Mouse (Mus musculus) E14TG2a.4 (cell line): ENCODE results near the gene Klhl5.

Source experiments
- H3K27me3 ChIP-seq: 2 replicates; pipeline ENCODE4 v1.6.1; 2014; ENCODE audit warnings: low read length, control low read depth; ENCODE audit not compliant: insufficient read depth
- H3K36me3 ChIP-seq: 2 replicates; pipeline ENCODE4 v1.6.1; 2014; ENCODE audit warnings: low read length, control low read depth; ENCODE audit not compliant: insufficient read depth
- H3K4me1 ChIP-seq: replicated peaks from 2 replicates; pipeline ENCODE4 v1.6.1; 2014; ENCODE audit warnings: low read depth, low read length, control low read depth
- H3K4me3 ChIP-seq: replicated peaks from 2 replicates; pipeline ENCODE4 v1.5.1; 2014; ENCODE audit warnings: mild to moderate bottlenecking, low read length
- H3K9me3 ChIP-seq: 2 replicates; pipeline ENCODE4 v1.6.1; 2014; ENCODE audit warnings: low read length, control low read depth
- CTCF ChIP-seq: conservative IDR thresholded peaks from 2 replicates; pipeline ENCODE4 v1.5.1; 2014; ENCODE audit warnings: low read length
- NANOG ChIP-seq: IDR thresholded peaks from 2 replicates; pipeline ENCODE4 v1.6.1; 2014; ENCODE audit warnings: borderline replicate concordance, low read length, mixed read lengths
- POU5F1 ChIP-seq: IDR thresholded peaks from 2 replicates; pipeline ENCODE4 v1.6.1; 2014; ENCODE audit warnings: low read length, borderline replicate concordance

Klhl5 gene

DNA sequence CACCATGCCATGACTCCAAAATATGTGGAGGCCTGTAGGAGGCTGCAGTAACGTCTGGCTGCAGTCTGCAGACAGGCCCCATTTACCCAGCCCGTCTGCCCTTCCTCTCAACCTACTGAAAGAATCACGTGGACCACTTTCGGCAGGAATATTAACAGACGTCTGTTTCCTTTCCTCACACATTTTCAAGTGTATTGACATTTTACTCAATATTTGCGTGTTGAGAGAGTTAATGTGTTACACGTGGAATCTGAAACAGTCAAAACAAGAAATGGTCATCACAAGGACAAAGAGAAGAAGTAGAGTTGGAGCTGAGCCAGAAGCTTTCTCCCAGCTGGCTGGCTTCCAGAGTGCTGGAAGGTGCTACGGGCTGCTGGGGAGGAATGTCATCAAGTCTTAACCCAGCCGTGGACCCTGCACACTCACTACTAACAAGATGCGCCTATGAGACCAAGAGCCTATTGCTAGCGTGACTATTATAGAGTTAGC is 69.7 kb downstream of the Klhl5 start:
- TF ChIP-seq NANOG: no peak
- no peak for TF ChIP-seq CTCF
- no peak for TF ChIP-seq POU5F1
- Histone ChIP-seq H3K9me3 (no peaks in the 10 kb centered on the region), H3K4me1 (peaks cover 15% of the 10 kb centered on the region), H3K27me3 (peaks cover 6% of the 10 kb centered on the region; the same call in 1 of the 2 replicates), H3K4me3 (no peak overlapping the region), H3K36me3 (no peaks in the 10 kb centered on the region)

DNA sequence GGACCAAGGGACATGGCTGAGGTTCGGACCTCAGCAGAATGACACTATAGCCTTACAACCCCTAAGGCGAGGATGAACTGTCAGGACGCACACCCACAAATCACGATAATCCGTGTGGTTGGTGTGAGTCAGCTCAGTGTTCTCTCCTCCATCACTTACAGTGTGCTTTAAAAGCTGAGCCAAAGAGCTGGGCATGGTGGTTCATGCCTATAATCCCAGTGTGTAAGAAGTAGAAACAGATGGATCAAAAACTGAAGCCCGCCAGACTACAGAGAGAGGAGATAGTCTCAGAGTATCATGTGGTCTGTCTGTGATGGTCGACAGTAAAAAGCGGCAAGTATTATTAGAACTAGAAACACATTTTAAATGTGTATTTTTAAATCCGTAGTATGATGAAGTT is 71.1 kb downstream of the Klhl5 start:
- no peak for TF ChIP-seq CTCF
- H3K36me3 ChIP-seq: no peaks in the 10 kb centered on the region
- H3K4me3 ChIP-seq: no peak overlapping the region
- H3K27me3 ChIP-seq: peaks cover 6% of the 10 kb centered on the region; the same call in 1 of the 2 replicates
- no peaks in the 10 kb centered on the region for H3K9me3 ChIP-seq
- peaks cover 15% of the 10 kb centered on the region for H3K4me1 ChIP-seq

DNA sequence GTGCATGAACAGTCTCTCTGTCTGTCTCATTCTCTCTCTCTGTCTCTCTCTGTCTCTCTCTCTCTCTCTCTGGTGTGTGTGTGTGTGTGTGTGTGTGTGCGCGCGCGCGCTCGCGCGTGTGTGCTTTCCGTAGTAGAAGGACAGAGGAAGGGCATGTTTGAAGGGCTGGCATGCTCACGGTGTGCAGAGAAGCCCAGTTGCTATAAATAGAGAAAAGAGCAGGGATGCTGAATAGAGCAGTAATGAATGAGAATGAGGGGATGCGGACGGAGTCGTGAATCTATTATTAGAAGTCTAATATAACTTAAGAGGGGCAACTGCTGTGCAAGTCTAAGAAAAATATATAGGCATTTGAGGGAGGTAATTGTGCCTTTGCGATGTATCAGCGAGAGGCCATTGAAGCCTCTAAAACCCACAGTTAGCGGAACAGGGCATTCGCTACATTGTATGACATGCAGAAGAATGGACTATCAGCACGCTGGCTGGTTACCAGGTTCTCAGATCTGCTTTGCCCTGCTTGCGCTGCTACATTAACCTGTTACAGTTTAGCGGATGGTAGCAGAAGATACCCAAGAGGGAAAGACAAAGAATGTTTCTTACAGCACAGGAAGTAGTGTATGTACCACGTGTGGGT is 73.9 kb downstream of the Klhl5 start:
- Histone ChIP-seq H3K36me3 (no peaks in the 10 kb centered on the region), H3K4me1 (peaks cover under 1% of the 10 kb centered on the region; the same call in 1 of the 2 replicates), H3K27me3 (peaks cover 6% of the 10 kb centered on the region; the same call in 1 of the 2 replicates), H3K4me3 (no peak overlapping the region), H3K9me3 (no peaks in the 10 kb centered on the region)
- TF ChIP-seq NANOG (no peak), POU5F1 (no peak), CTCF (no peak)

DNA sequence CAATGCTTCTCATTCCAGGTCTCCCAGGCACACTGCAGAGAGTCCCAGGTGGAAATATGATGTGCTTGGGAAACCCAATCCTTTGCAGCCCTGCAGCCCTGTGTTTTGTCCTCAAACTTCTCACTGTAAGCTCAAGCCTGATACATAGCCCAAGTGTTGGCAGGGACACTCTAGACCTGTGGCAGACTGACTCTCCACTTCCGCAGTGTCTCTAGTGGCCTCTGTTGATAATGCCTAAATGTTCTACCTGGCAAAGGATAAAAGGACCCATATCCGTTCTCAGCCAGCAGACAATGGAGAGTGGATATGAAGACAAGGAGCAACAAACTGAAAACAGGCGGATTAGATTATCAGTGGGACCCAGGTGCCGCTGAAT is 74.4 kb downstream of the Klhl5 start:
- H3K4me1 ChIP-seq: no peaks in the 10 kb centered on the region
- peaks cover 6% of the 10 kb centered on the region; the same call in 1 of the 2 replicates for H3K27me3 ChIP-seq
- TF ChIP-seq CTCF: no peak
- TF ChIP-seq POU5F1: no peak
- TF ChIP-seq NANOG: no peak
- H3K9me3 ChIP-seq: no peaks in the 10 kb centered on the region
- no peaks in the 10 kb centered on the region for H3K36me3 ChIP-seq
- no peak overlapping the region for H3K4me3 ChIP-seq

DNA sequence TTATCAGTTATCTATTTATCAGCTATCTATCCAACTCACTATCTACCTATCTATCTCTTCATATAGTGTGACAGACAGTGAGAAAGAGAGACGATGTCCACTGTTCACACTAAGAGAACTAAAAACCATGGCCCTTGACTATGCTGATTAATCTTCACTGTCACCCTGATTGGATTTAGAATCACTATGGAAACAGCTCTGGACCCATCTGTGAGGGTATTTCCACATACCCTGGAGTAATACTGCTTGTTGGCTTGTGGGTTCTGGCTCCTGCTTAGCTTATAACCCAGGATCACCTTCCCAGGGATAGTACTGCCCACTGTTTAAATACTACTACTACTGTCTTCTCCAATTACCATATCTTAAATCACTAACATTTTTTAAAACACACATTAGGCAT is 74.9 kb downstream of the Klhl5 start:
- TF ChIP-seq POU5F1: no peak
- no peak for TF ChIP-seq CTCF
- TF ChIP-seq NANOG: no peak
- Histone ChIP-seq H3K4me3 (no peak overlapping the region), H3K27me3 (peaks cover 6% of the 10 kb centered on the region; the same call in 1 of the 2 replicates), H3K4me1 (no peaks in the 10 kb centered on the region), H3K9me3 (no peaks in the 10 kb centered on the region), H3K36me3 (no peaks in the 10 kb centered on the region)

- Histone ChIP-seq H3K36me3 (no peaks in the 10 kb centered on the region), H3K4me3 (no peak overlapping the region), H3K4me1 (no peaks in the 10 kb centered on the region), H3K27me3 (no peaks in the 10 kb centered on the region), H3K9me3 (peaks cover 6% of the 10 kb centered on the region)
- TF ChIP-seq NANOG: no peak
- TF ChIP-seq POU5F1: no peak
- no peak for TF ChIP-seq CTCF
Measured at GRCm38 (mm10) chr5:65191601-65192000, 84.3 kb downstream of the Klhl5 start.

- no peak for TF ChIP-seq POU5F1
- Histone ChIP-seq H3K9me3 (peaks cover 6% of the 10 kb centered on the region), H3K4me3 (no peak overlapping the region), H3K4me1 (peaks cover 3% of the 10 kb centered on the region), H3K36me3 (no peaks in the 10 kb centered on the region), H3K27me3 (no peaks in the 10 kb centered on the region)
Measured at GRCm38 (mm10) chr5:65194441-65194840, 87.1 kb downstream of the Klhl5 start.

- TF ChIP-seq NANOG (no peak), CTCF (no peak), POU5F1 (no peak)
- no peaks in the 10 kb centered on the region for H3K36me3 ChIP-seq
- no peaks in the 10 kb centered on the region for H3K27me3 ChIP-seq
- H3K9me3 ChIP-seq: no peaks in the 10 kb centered on the region
- peaks cover 11% of the 10 kb centered on the region for H3K4me1 ChIP-seq
- peak within 1 kb of the TSS; percentile 85 for H3K4me3 ChIP-seq
Measured at GRCm38 (mm10) chr5:65199346-65200128, 92.2 kb downstream of the Klhl5 start, which contains the start of gene Wdr19. Gene Wdr19, plus strand, starts transcription at chr5:65199696.
